Mouse (Mus musculus) liver, embryonic 14.5 days (tissue): ENCODE results near the gene Gprasp2. TPM values are rescaled to one million over a fixed set of nuclear protein-coding genes. Genes with fewer than 3 reads are reported as not detected.
"Not testable (repeated sequence)": the region's sequence is repeated elsewhere in the genome, so short reads cannot be mapped to it uniquely, and the experiment has no call there.

ENCODE experiments used
- ATAC-seq: fragments of 200-750 bp; cut with Nextera tagmentation; 2 replicates; pipeline ENCODE4 v1.8.0; 2017; ENCODE audit warnings: moderate number of reproducible peaks, mild to moderate bottlenecking, moderate library complexity; ENCODE audit not compliant: insufficient read depth
- DNase-seq, 3 experiments: peaks; one replicate each; pipeline ENCODE4 v3.0.0-alpha.2; 2012 to 2013; ENCODE audit warnings: low read depth in 3 of 3, low spot score in 3 of 3
- H3K27ac ChIP-seq: fragments of 300-500 bp; sonication (generic); 2 replicates; pipeline ENCODE4 v1.5.1; 2014; ENCODE audit warnings: moderate library complexity, mild to moderate bottlenecking, control low read depth, inconsistent platforms
- H3K27me3 ChIP-seq: fragments of 300-500 bp; sonication (generic); 2 replicates; pipeline ENCODE4 v1.6.1; 2014; ENCODE audit warnings: mild to moderate bottlenecking, low read length, moderate library complexity; ENCODE audit not compliant: control insufficient read depth, insufficient read depth
- H3K36me3 ChIP-seq: fragments of 300-500 bp; sonication (generic); replicated peaks from 2 replicates; pipeline ENCODE4 v1.6.1; 2014; ENCODE audit warnings: low read depth; ENCODE audit not compliant: control insufficient read depth, insufficient read depth
- H3K4me1 ChIP-seq, 2 experiments: fragments of 200-500 bp in 1 of 2; fragments of 300-500 bp in 1 of 2; sonication (generic) in 1 of 2; replicated peaks; 2 replicates each; pipeline ENCODE4 v1.6.1; 2012 to 2014; ENCODE audit warnings: antibody characterized with exemption in 1 of 2, inconsistent platforms in 1 of 2, low read length in 1 of 2; ENCODE audit not compliant: control insufficient read depth in 2 of 2, insufficient read depth in 2 of 2
- H3K4me2 ChIP-seq: fragments of 300-500 bp; sonication (generic); 2 replicates; pipeline ENCODE4 v1.6.1; 2014; ENCODE audit warnings: low read depth, mild to moderate bottlenecking, control low read depth, moderate library complexity
- H3K4me3 ChIP-seq, 2 experiments: fragments of 200-500 bp in 1 of 2; fragments of 300-500 bp in 1 of 2; sonication (generic) in 1 of 2; 2 replicates each; pipeline ENCODE4 v1.5.1; 2012 to 2014; ENCODE audit warnings: low read depth in 2 of 2, low read length in 2 of 2, mild to moderate bottlenecking in 2 of 2, control low read depth in 1 of 2, inconsistent platforms in 1 of 2, moderate library complexity in 1 of 2; ENCODE audit not compliant: insufficient read depth in 1 of 2
- H3K9ac ChIP-seq: fragments of 300-500 bp; sonication (generic); replicated peaks from 2 replicates; pipeline ENCODE4 v1.6.1; 2014; ENCODE audit warnings: mild to moderate bottlenecking, control low read depth, moderate library complexity
- H3K9me3 ChIP-seq: fragments of 300-500 bp; sonication (generic); 2 replicates; pipeline ENCODE4 v1.6.1; 2016; ENCODE audit warnings: low read length, mixed read lengths; ENCODE audit not compliant: control insufficient read depth
- CTCF ChIP-seq: IDR thresholded peaks from 2 replicates; pipeline ENCODE4 v1.5.1; 2016; ENCODE audit warnings: antibody characterized with exemption, low read depth, control low read depth
- EP300 ChIP-seq: IDR thresholded peaks from 2 replicates; pipeline ENCODE4 v1.6.1; 2016; ENCODE audit warnings: antibody characterized with exemption, low read depth
- WGBS: fragments of 180-500 bp; shearing (Covaris S2); extraction: QIAGEN DNeasy Blood & Tissue Kit; methylation state at CpG from one replicate; pipeline ENCODE4 v1.1.7; 2014; ENCODE audit not compliant: insufficient replicate concordance; 5-methylcytosine and 5-hydroxymethylcytosine counted together
- polyA plus RNA-seq, 2 experiments: library from polyadenylated mRNA; depleted of rRNA in 1 of 2; stranded (reverse) in 1 of 2; unstranded in 1 of 2; fragments of >200 nt; fragmentation: Nextera tagmentation in 1 of 2; extraction: Ambion mirVana in 1 of 2; gene quantifications; 2 replicates each; pipeline versions ENCODE4 v1.2.1 to v1.2.3; 2012 to 2014

The Gprasp2 gene
- polyA plus RNA-seq (2012; rRNA removed) (0.88 and 1.0 TPM in 2 replicates), polyA plus RNA-seq (2014; fragmentation: Nextera tagmentation; extraction: Ambion mirVana) (0.67 and 0.80 TPM in 2 replicates)

- not testable (repeated sequence) for H3K36me3 ChIP-seq, H3K9ac ChIP-seq
- peak; percentile 51; the same call in 1 of the 2 replicates for ATAC-seq
Measured at GRCm38 (mm10) chrX:135838521-135839360, at the start of gene Gprasp2. TSS of gene Gprasp2 (plus strand) at chrX:135839034.

GRCm38 (mm10) chrX:135791536-135791935, 47.3 kb upstream of the Gprasp2 start:
- no peak overlapping the region for H3K9ac ChIP-seq
- H3K4me1 ChIP-seq = no peaks in the 10 kb centered on the region
- H3K27ac ChIP-seq = no peak overlapping the region
- no peak overlapping the region for H3K4me3 ChIP-seq
- DNase-seq (no peak), ATAC-seq (no peak)
- H3K27me3 ChIP-seq = no peaks in the 10 kb centered on the region
- H3K9me3 ChIP-seq = no peaks in the 10 kb centered on the region
- H3K36me3 ChIP-seq = no peaks in the 10 kb centered on the region
- TF ChIP-seq EP300 (no peak), CTCF (no peak)
- H3K4me2 ChIP-seq = no peak overlapping the region

More at GRCm38 (mm10) chrX:135838521-135839360, at the start of gene Gprasp2:
- WGBS = 13% methylated on average over 23 of the region's 32 CpGs
- Histone ChIP-seq H3K4me3 (peak within 1 kb of the TSS; percentile 14 to 34; a peak in 3 of 4 replicates), H3K4me2 (peak within 1 kb of the TSS; percentile 44)
- H3K27ac ChIP-seq, H3K4me1 ChIP-seq, H3K27me3 ChIP-seq, DNase-seq, H3K9me3 ChIP-seq: not testable (repeated sequence)

- Histone ChIP-seq H3K27me3 (no peaks in the 10 kb centered on the region), H3K36me3 (no peaks in the 10 kb centered on the region), H3K9me3 (no peaks in the 10 kb centered on the region), H3K9ac (no peak overlapping the region), H3K4me2 (no peak overlapping the region), H3K4me1 (no peaks in the 10 kb centered on the region), H3K27ac (no peak overlapping the region), H3K4me3 (no peak overlapping the region)
- WGBS = 64% methylated on average over 6 of the region's 6 CpGs
- DNase-seq (no peak), ATAC-seq (no peak)
- TF ChIP-seq EP300 (no peak), CTCF (no peak)
Measured at GRCm38 (mm10) chrX:135792326-135792725, 46.5 kb upstream of the Gprasp2 start.

- ATAC-seq = peak; percentile 64
- DNase-seq, H3K36me3 ChIP-seq, H3K4me1 ChIP-seq, H3K9ac ChIP-seq, H3K9me3 ChIP-seq, H3K27ac ChIP-seq, H3K27me3 ChIP-seq: not testable (repeated sequence)
- WGBS = 8% methylated on average over 22 of the region's 27 CpGs
- peak overlapping the region; percentile 41 to 46 for H3K4me3 ChIP-seq
- peak overlapping the region; percentile 53 for H3K4me2 ChIP-seq
Measured at GRCm38 (mm10) chrX:135795591-135796304, 43.1 kb upstream of the Gprasp2 start.

- H3K9me3 ChIP-seq, H3K4me1 ChIP-seq, H3K9ac ChIP-seq, H3K27ac ChIP-seq, H3K36me3 ChIP-seq, H3K27me3 ChIP-seq, DNase-seq: not testable (repeated sequence)
- peak overlapping the region; percentile 41 for H3K4me3 ChIP-seq
- 15% methylated on average over 24 of the region's 26 CpGs for WGBS
- H3K4me2 ChIP-seq = peak overlapping the region; percentile 53
- peak; percentile 53 for ATAC-seq
Measured at GRCm38 (mm10) chrX:135796305-135797211, 42.3 kb upstream of the Gprasp2 start.
